Mouse (Mus musculus): Measurements from ENCODE around the gene Rhoc. TPM values are rescaled to one million over a fixed set of nuclear protein-coding genes. Genes with fewer than 3 reads are reported as not detected.
A peak's percentile ranks its signal among the peaks of the same experiment; 100 is the strongest.

Rhoc gene
- polyA plus RNA-seq, 2 experiments, result 14.8 to 16.5 TPM

- H3K4me1 ChIP-seq (replicated peaks; ENCODE audit: control insufficient read depth in 2 of 2, insufficient read depth in 2 of 2, low read length in 1 of 2), result peaks cover 5 to 9% of the 10 kb centered on the region in 2 experiments
- H3K9me3 ChIP-seq (ENCODE audit: control insufficient read depth, low read length), result no peaks in the 10 kb centered on the region
- H3K27me3 ChIP-seq (ENCODE audit: control insufficient read depth, insufficient read depth, low read length), result no peaks in the 10 kb centered on the region
- H3K9ac ChIP-seq (replicated peaks), result no peak overlapping the region
- no peak for TF ChIP-seq CTCF (IDR thresholded peaks at IDR 0.05; ENCODE audit: low read depth)
- TF ChIP-seq EP300 (IDR thresholded peaks at IDR 0.05; ENCODE audit: low read depth), result no peak
- DNase-seq (ENCODE audit: low read depth in 3 of 3, low spot score in 3 of 3) (no peak), ATAC-seq (ENCODE audit: insufficient read depth) (no peak)
- 55% methylated on average over 4 of the region's 4 CpGs for WGBS (ENCODE audit: insufficient replicate concordance)
- H3K4me3 ChIP-seq (ENCODE audit: insufficient read depth in 1 of 2, low read depth in 2 of 2, low read length in 2 of 2), result no peak overlapping the region
- no peaks in the 10 kb centered on the region for H3K36me3 ChIP-seq (replicated peaks; ENCODE audit: control insufficient read depth, insufficient read depth, low read depth)
- H3K4me2 ChIP-seq (ENCODE audit: low read depth), result no peak overlapping the region
- no peak overlapping the region for H3K27ac ChIP-seq
These were observed 20.5 kb upstream of the Rhoc start for GRCm38 (mm10) chr3:104767716-104768115.

GRCm38 (mm10) chr3:104769135-104769534, 19.0 kb upstream of the Rhoc start:
- Histone ChIP-seq H3K4me3 (ENCODE audit: insufficient read depth in 1 of 2, low read depth in 2 of 2, low read length in 2 of 2) (no peak overlapping the region), H3K27ac (no peak overlapping the region), H3K9me3 (ENCODE audit: control insufficient read depth, low read length) (no peaks in the 10 kb centered on the region), H3K4me1 (replicated peaks; ENCODE audit: control insufficient read depth in 2 of 2, insufficient read depth in 2 of 2, low read length in 1 of 2) (no peaks in the 10 kb centered on the region), H3K36me3 (replicated peaks; ENCODE audit: control insufficient read depth, insufficient read depth, low read depth) (no peaks in the 10 kb centered on the region), H3K27me3 (ENCODE audit: control insufficient read depth, insufficient read depth, low read length) (no peaks in the 10 kb centered on the region), H3K9ac (replicated peaks) (no peak overlapping the region; the same call in 1 of the 2 replicates), H3K4me2 (ENCODE audit: low read depth) (no peak overlapping the region)
- TF ChIP-seq EP300 (IDR thresholded peaks at IDR 0.05; ENCODE audit: low read depth), result peak; percentile 22; the same call in 1 of the 2 replicates
- no peak for TF ChIP-seq CTCF (IDR thresholded peaks at IDR 0.05; ENCODE audit: low read depth)
- ATAC-seq (ENCODE audit: insufficient read depth), result peak; percentile 70; the same call in 1 of the 2 replicates
- no peak for DNase-seq (ENCODE audit: low read depth in 3 of 3, low spot score in 3 of 3)
- 31% methylated on average over 3 of the region's 3 CpGs for WGBS (ENCODE audit: insufficient replicate concordance)

GRCm38 (mm10) chr3:104770035-104770434, 18.1 kb upstream of the Rhoc start:
- WGBS (ENCODE audit: insufficient replicate concordance), result 41% methylated on average over 10 of the region's 10 CpGs
- H3K4me2 ChIP-seq (ENCODE audit: low read depth), result no peak overlapping the region
- DNase-seq (ENCODE audit: low read depth in 3 of 3, low spot score in 3 of 3), result no peak

GRCm38 (mm10) chr3:104770918-104771317, 17.3 kb upstream of the Rhoc start:
- DNase-seq (ENCODE audit: low read depth in 3 of 3, low spot score in 3 of 3), result no peak
- H3K9ac ChIP-seq (replicated peaks), result no peak overlapping the region
- ATAC-seq (ENCODE audit: insufficient read depth), result no peak
- TF ChIP-seq EP300 (IDR thresholded peaks at IDR 0.05; ENCODE audit: low read depth), result no peak
- TF ChIP-seq CTCF (IDR thresholded peaks at IDR 0.05; ENCODE audit: low read depth), result no peak
- H3K27ac ChIP-seq, result no peak overlapping the region
- H3K36me3 ChIP-seq (replicated peaks; ENCODE audit: control insufficient read depth, insufficient read depth, low read depth), result no peaks in the 10 kb centered on the region
- no peaks in the 10 kb centered on the region for H3K9me3 ChIP-seq (ENCODE audit: control insufficient read depth, low read length)
- no peaks in the 10 kb centered on the region for H3K4me1 ChIP-seq (replicated peaks; ENCODE audit: control insufficient read depth in 2 of 2, insufficient read depth in 2 of 2, low read length in 1 of 2)
- H3K4me2 ChIP-seq (ENCODE audit: low read depth), result no peak overlapping the region
- WGBS (ENCODE audit: insufficient replicate concordance), result 65% methylated on average over 3 of the region's 3 CpGs
- H3K4me3 ChIP-seq (ENCODE audit: insufficient read depth in 1 of 2, low read depth in 2 of 2, low read length in 2 of 2), result no peak overlapping the region
- no peaks in the 10 kb centered on the region; the same call in 1 of the 2 replicates for H3K27me3 ChIP-seq (ENCODE audit: control insufficient read depth, insufficient read depth, low read length)

More at GRCm38 (mm10) chr3:104770035-104770434, 18.1 kb upstream of the Rhoc start:
- Histone ChIP-seq H3K27ac (no peak overlapping the region), H3K9ac (replicated peaks) (no peak overlapping the region), H3K36me3 (replicated peaks; ENCODE audit: control insufficient read depth, insufficient read depth, low read depth) (no peaks in the 10 kb centered on the region), H3K27me3 (ENCODE audit: control insufficient read depth, insufficient read depth, low read length) (no peaks in the 10 kb centered on the region), H3K4me3 (ENCODE audit: insufficient read depth in 1 of 2, low read depth in 2 of 2, low read length in 2 of 2) (no peak overlapping the region), H3K4me1 (replicated peaks; ENCODE audit: control insufficient read depth in 2 of 2, insufficient read depth in 2 of 2, low read length in 1 of 2) (no peaks in the 10 kb centered on the region), H3K9me3 (ENCODE audit: control insufficient read depth, low read length) (no peaks in the 10 kb centered on the region)
- no peak for ATAC-seq (ENCODE audit: insufficient read depth)
- TF ChIP-seq CTCF (IDR thresholded peaks at IDR 0.05; ENCODE audit: low read depth) (peak; percentile 84), EP300 (IDR thresholded peaks at IDR 0.05; ENCODE audit: low read depth) (no peak)

- Histone ChIP-seq H3K4me3 (ENCODE audit: insufficient read depth in 1 of 2, low read depth in 2 of 2, low read length in 2 of 2) (no peak overlapping the region), H3K27ac (no peak overlapping the region), H3K4me1 (replicated peaks; ENCODE audit: control insufficient read depth in 2 of 2, insufficient read depth in 2 of 2, low read length in 1 of 2) (no peaks in the 10 kb centered on the region), H3K4me2 (ENCODE audit: low read depth) (no peak overlapping the region), H3K36me3 (replicated peaks; ENCODE audit: control insufficient read depth, insufficient read depth, low read depth) (no peaks in the 10 kb centered on the region), H3K9ac (replicated peaks) (no peak overlapping the region), H3K9me3 (ENCODE audit: control insufficient read depth, low read length) (no peaks in the 10 kb centered on the region), H3K27me3 (ENCODE audit: control insufficient read depth, insufficient read depth, low read length) (peaks cover 5% of the 10 kb centered on the region)
- ATAC-seq (ENCODE audit: insufficient read depth) (no peak), DNase-seq (ENCODE audit: low read depth in 3 of 3, low spot score in 3 of 3) (no peak)
- WGBS (ENCODE audit: insufficient replicate concordance), result 23% methylated on average over 6 of the region's 6 CpGs
- TF ChIP-seq CTCF (IDR thresholded peaks at IDR 0.05; ENCODE audit: low read depth), result no peak
- no peak for TF ChIP-seq EP300 (IDR thresholded peaks at IDR 0.05; ENCODE audit: low read depth)
These were observed 16.7 kb upstream of the Rhoc start for GRCm38 (mm10) chr3:104771460-104771859.
